Mouse (Mus musculus) embryonic facial prominence, embryonic 14.5 days (tissue): Measurements from ENCODE around the gene Rps6kb2. TPM values are rescaled to one million over a fixed set of nuclear protein-coding genes. Genes with fewer than 3 reads are reported as not detected.

ENCODE experiments used
- polyA plus RNA-seq: library from polyadenylated mRNA; unstranded; fragments of >200 nt; fragmentation: Nextera tagmentation; extraction: Ambion mirVana; gene quantifications from 2 replicates; pipeline ENCODE4 v1.2.1, GENCODE M21; 2014

Rps6kb2 gene
- polyA plus RNA-seq, 1 experiment from 2014 or later = 34.1 TPM

Other genes starting within 250 kb of the Rps6kb2 start
- gene Aldh3b1, start 233.5 kb downstream of the Rps6kb2 start, polyA plus RNA-seq = 4.6 and 4.8 TPM in 2 replicates
- 21.3 and 24.5 TPM in 2 replicates for gene Unc93b1, start 228.2 kb downstream of the Rps6kb2 start, polyA plus RNA-seq
- gene Aldh3b3, start 204.7 kb downstream of the Rps6kb2 start, polyA plus RNA-seq = 0.18 and 0.24 TPM in 2 replicates
- 9.2 and 11.8 TPM in 2 replicates for gene Aldh3b2, start 191.0 kb downstream of the Rps6kb2 start, polyA plus RNA-seq
- 8.2 and 8.5 TPM in 2 replicates for gene Acy3, start 176.8 kb downstream of the Rps6kb2 start, polyA plus RNA-seq
- gene Tbx10, start 170.6 kb downstream of the Rps6kb2 start, polyA plus RNA-seq = 0.10 TPM in 1 of 2 replicates, not detected in the other
- 25.8 and 29.5 TPM in 2 replicates for gene Nudt8, start 162.8 kb downstream of the Rps6kb2 start, polyA plus RNA-seq
- gene Gm49405, start 162.7 kb downstream of the Rps6kb2 start, polyA plus RNA-seq = 1.4 and 1.6 TPM in 2 replicates
- gene Doc2g, start 160.0 kb downstream of the Rps6kb2 start, polyA plus RNA-seq = 2.5 and 3.4 TPM in 2 replicates
- gene Ndufv1, start 150.5 kb downstream of the Rps6kb2 start, polyA plus RNA-seq = 188 and 199 TPM in 2 replicates
- 483 and 496 TPM in 2 replicates for gene Gstp1, start 125.4 kb downstream of the Rps6kb2 start, polyA plus RNA-seq
- gene Gstp2, start 117.3 kb downstream of the Rps6kb2 start, polyA plus RNA-seq = 1.2 and 4.5 TPM in 2 replicates
- 0.35 TPM in 1 of 2 replicates, not detected in the other for gene Gstp3, start 103.8 kb downstream of the Rps6kb2 start, polyA plus RNA-seq
- gene Cabp2, start 81.8 kb downstream of the Rps6kb2 start, polyA plus RNA-seq = not detected in 2 replicates
- 66.1 and 68.6 TPM in 2 replicates for gene Cdk2ap2, start 66.2 kb downstream of the Rps6kb2 start, polyA plus RNA-seq
- gene Pitpnm1, start 63.4 kb downstream of the Rps6kb2 start, polyA plus RNA-seq = 5.6 and 6.6 TPM in 2 replicates
- 81.9 and 88.6 TPM in 2 replicates for gene Aip, start 37.5 kb downstream of the Rps6kb2 start, polyA plus RNA-seq
- 0.08 TPM in 1 of 2 replicates, not detected in the other for gene Gpr152, start 23.6 kb downstream of the Rps6kb2 start, polyA plus RNA-seq
- 0.12 TPM in 1 of 2 replicates, not detected in the other for gene Cabp4, start 19.3 kb downstream of the Rps6kb2 start, polyA plus RNA-seq
- gene Coro1b, start 14.7 kb downstream of the Rps6kb2 start, polyA plus RNA-seq = 139 and 162 TPM in 2 replicates
- gene Ptprcap, start 9.8 kb downstream of the Rps6kb2 start, polyA plus RNA-seq = 5.1 and 6.7 TPM in 2 replicates
- gene Carns1, start 12.1 kb upstream of the Rps6kb2 start, polyA plus RNA-seq = 4.3 and 5.3 TPM in 2 replicates
- 3.6 and 3.8 TPM in 2 replicates for gene Tbc1d10c, start 27.9 kb upstream of the Rps6kb2 start, polyA plus RNA-seq
- 744 and 800 TPM in 2 replicates for gene Ppp1ca, start 28.7 kb upstream of the Rps6kb2 start, polyA plus RNA-seq
- 28.9 and 32.4 TPM in 2 replicates for gene Rad9a, start 38.3 kb upstream of the Rps6kb2 start, polyA plus RNA-seq
- 6.0 and 6.3 TPM in 2 replicates for gene Clcf1, start 50.9 kb upstream of the Rps6kb2 start, polyA plus RNA-seq
- gene AC109138.7, start 51.0 kb upstream of the Rps6kb2 start, polyA plus RNA-seq = not detected in 2 replicates
- 28.1 and 31.3 TPM in 2 replicates for gene Pold4, start 68.5 kb upstream of the Rps6kb2 start, polyA plus RNA-seq
- gene Ssh3, start 105.8 kb upstream of the Rps6kb2 start, polyA plus RNA-seq = 16.3 and 16.6 TPM in 2 replicates
- gene Ankrd13d, start 119.8 kb upstream of the Rps6kb2 start, polyA plus RNA-seq = 7.6 and 9.0 TPM in 2 replicates
- 17.0 and 18.9 TPM in 2 replicates for gene Grk2, start 142.9 kb upstream of the Rps6kb2 start, polyA plus RNA-seq
- gene Kdm2a, start 234.9 kb upstream of the Rps6kb2 start, polyA plus RNA-seq = 48.3 and 52.6 TPM in 2 replicates